Mouse (Mus musculus) frontal cortex, adult 2 months (tissue): ENCODE measurements around the gene P2ry2. TPM values are rescaled to one million over a fixed set of nuclear protein-coding genes. Genes with fewer than 3 reads are reported as not detected.

Source experiments
- DNase-seq, 2 experiments: peaks; one replicate each; pipeline ENCODE4 v3.0.0; 2022; ENCODE audit warnings: low spot score in 1 of 2; ENCODE audit errors: extremely low spot score in 1 of 2
- polyA plus RNA-seq: library from polyadenylated mRNA; depleted of rRNA; stranded (reverse); fragments of >200 nt; gene quantifications from 2 replicates; pipeline ENCODE4 v1.2.3, GENCODE M21; 2012; rRNA removed

The P2ry2 gene
- polyA plus RNA-seq, 1 experiment = 0.58 TPM

- DNase-seq = no peak
These were observed 62.6 kb downstream of the P2ry2 start for GRCm38 (mm10) chr7:100950031-100950430.

Other genes starting within 250 kb of the P2ry2 start
- 12.2 and 12.4 TPM in 2 replicates for gene Relt, start 149.4 kb downstream of the P2ry2 start, polyA plus RNA-seq
- gene Arhgef17, start 80.8 kb downstream of the P2ry2 start, polyA plus RNA-seq = 74.9 and 86.0 TPM in 2 replicates
- gene P2ry6, start 38.2 kb downstream of the P2ry2 start, polyA plus RNA-seq = 3.4 and 4.1 TPM in 2 replicates
- gene Fchsd2, start 80.0 kb upstream of the P2ry2 start, polyA plus RNA-seq = 27.0 and 29.7 TPM in 2 replicates